Comparison of ENCODE assay signal across 25 mouse cellular contexts in genomic region chr4:102138346-102138745, GRCm38 (mm10).
"Had no signal": no experiment of that assay in that cellular context is flagged by ENCODE, and none has a peak within 500 bp of the region (broad histone marks: within the 10 kb centered on the region; RNA-seq: fewer than 3 reads in every experiment).

No protein-coding gene starts in this region.

- DNase-seq: gastrocnemius, postnatal 14 days; gastrocnemius, postnatal 36 days; heart, adult 18-20 months; heart, postnatal 14 days; heart, postnatal 36 days; kidney, adult 11 months; kidney, adult 2 months; kidney, adult 9 months; kidney, postnatal 14 days; kidney, postnatal 36 days; layer of hippocampus, adult 9-11 months; layer of hippocampus, postnatal 36 days; left cerebral cortex, postnatal 4 days had no signal

- ATAC-seq: intestine, embryonic 16.5 days; liver, embryonic 12.5 days had no signal

- H3K36me3 ChIP-seq: heart, embryonic 13.5 days; heart, embryonic 15.5 days; hindbrain, embryonic 13.5 days; hindbrain, embryonic 15.5 days; kidney, embryonic 15.5 days; limb, embryonic 13.5 days; limb, embryonic 15.5 days; liver, embryonic 12.5 days had no signal

- H3K27ac ChIP-seq: heart, embryonic 13.5 days; heart, embryonic 15.5 days; hindbrain, embryonic 13.5 days; hindbrain, embryonic 15.5 days; kidney, embryonic 15.5 days; kidney, postnatal 0 days; limb, embryonic 13.5 days; limb, embryonic 15.5 days; liver, embryonic 12.5 days; liver, embryonic 14.5 days had no signal

- H3K4me2 ChIP-seq: heart, embryonic 11.5 days; heart, embryonic 13.5 days; heart, embryonic 15.5 days; hindbrain, embryonic 13.5 days; hindbrain, embryonic 15.5 days; kidney, embryonic 15.5 days; limb, embryonic 13.5 days; limb, embryonic 15.5 days; liver, embryonic 12.5 days had no signal

- H3K9me3 ChIP-seq: heart, embryonic 13.5 days; heart, embryonic 15.5 days; hindbrain, embryonic 13.5 days; hindbrain, embryonic 15.5 days; kidney, embryonic 15.5 days; limb, embryonic 13.5 days; limb, embryonic 15.5 days; liver, embryonic 12.5 days had no signal

- H3K27me3 ChIP-seq: heart, embryonic 13.5 days; heart, embryonic 15.5 days; hindbrain, embryonic 13.5 days; hindbrain, embryonic 15.5 days; kidney, embryonic 15.5 days; limb, embryonic 13.5 days; limb, embryonic 15.5 days; liver, embryonic 12.5 days had no signal

- H3K4me1 ChIP-seq: heart, embryonic 13.5 days; heart, embryonic 15.5 days; hindbrain, embryonic 13.5 days; hindbrain, embryonic 15.5 days; kidney, embryonic 15.5 days; limb, embryonic 13.5 days; limb, embryonic 15.5 days; liver, embryonic 12.5 days had no signal

- H3K4me3 ChIP-seq: heart, embryonic 13.5 days; heart, embryonic 15.5 days; hindbrain, embryonic 13.5 days; hindbrain, embryonic 15.5 days; kidney, embryonic 15.5 days; limb, embryonic 13.5 days; limb, embryonic 15.5 days; liver, embryonic 12.5 days had no signal

- H3K9ac ChIP-seq: heart, embryonic 13.5 days; heart, embryonic 15.5 days; hindbrain, embryonic 13.5 days; hindbrain, embryonic 15.5 days; kidney, embryonic 15.5 days; limb, embryonic 13.5 days; limb, embryonic 15.5 days; liver, embryonic 12.5 days; liver, embryonic 14.5 days had no signal
